Mouse (Mus musculus): ENCODE measurements around the gene Scn4a. TPM values are rescaled to one million over a fixed set of nuclear protein-coding genes. Genes with fewer than 3 reads are reported as not detected.
A peak's percentile ranks its signal among the peaks of the same experiment; 100 is the strongest.

Gene Scn4a
- total and polyA plus RNA-seq, 2 experiments from 2014 or later: under 0.01 to 0.04 TPM

DNA sequence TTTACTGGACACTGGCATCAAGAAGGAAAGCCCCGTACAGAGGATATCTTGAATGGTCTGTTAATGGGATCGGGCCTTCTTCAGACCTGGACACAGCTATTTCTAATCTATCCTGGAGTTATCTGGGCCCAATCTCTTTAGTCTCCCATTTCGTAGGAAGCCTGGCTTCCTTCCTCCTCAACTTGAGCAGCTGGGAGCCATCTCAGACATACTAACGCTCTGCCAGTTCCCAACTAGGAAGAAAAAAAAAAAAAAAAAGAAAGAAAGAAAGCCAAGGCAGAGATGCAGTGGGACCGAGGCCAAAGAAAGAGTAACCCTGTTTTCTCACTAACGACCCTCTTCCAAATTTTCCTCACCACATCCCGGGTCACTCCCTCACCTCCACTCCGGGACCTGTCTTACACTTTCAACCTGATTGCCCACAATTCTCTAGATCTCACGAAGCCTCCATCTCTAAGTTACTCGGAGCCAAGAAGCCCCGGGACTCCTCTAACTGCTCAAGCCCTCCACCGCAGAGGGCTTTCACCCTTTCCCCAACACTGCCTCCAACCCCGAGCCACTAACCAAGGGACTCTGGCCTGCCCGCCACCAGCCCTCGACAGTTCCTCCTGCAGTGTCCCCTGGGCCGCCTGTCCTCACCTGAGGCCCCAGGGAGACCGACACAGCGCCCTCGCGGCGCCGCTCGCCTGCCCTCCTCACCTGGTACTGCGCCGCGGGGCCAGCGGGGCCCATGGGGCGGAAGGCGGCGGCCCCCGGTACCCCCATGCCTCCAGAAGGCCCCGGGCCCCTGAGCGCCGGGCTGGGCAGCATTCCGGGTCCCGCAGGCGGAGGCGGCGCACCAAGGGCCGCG is 81.1 kb downstream of the Scn4a start:
- Histone ChIP-seq H3K4me3 (ENCODE audit: low read length) (peak overlapping the region; percentile 75), H3K27ac (peak overlapping the region; percentile 88), H3K9ac (replicated peaks; ENCODE audit: low read length) (peak overlapping the region; percentile 93), H3K36me3 (ENCODE audit: insufficient read depth, low read length) (no peaks in the 10 kb centered on the region), H3K4me1 (ENCODE audit: insufficient read depth, low read length) (peaks cover 30% of the 10 kb centered on the region), H3K27me3 (ENCODE audit: insufficient read depth, low read length) (no peaks in the 10 kb centered on the region), H3K4me2 (ENCODE audit: low read depth, low read length) (peak overlapping the region; percentile 84), H3K9me3 (ENCODE audit: low read length) (no peaks in the 10 kb centered on the region)
- ATAC-seq (peak; percentile 4; the same call in 1 of the 2 replicates), DNase-seq (ENCODE audit: low spot score) (peak; percentile 22)
- WGBS: 3% methylated on average over 41 of the region's 41 CpGs
- no peak for TF ChIP-seq CTCF (IDR thresholded peaks at IDR 0.05; ENCODE audit: low read depth)

DNA sequence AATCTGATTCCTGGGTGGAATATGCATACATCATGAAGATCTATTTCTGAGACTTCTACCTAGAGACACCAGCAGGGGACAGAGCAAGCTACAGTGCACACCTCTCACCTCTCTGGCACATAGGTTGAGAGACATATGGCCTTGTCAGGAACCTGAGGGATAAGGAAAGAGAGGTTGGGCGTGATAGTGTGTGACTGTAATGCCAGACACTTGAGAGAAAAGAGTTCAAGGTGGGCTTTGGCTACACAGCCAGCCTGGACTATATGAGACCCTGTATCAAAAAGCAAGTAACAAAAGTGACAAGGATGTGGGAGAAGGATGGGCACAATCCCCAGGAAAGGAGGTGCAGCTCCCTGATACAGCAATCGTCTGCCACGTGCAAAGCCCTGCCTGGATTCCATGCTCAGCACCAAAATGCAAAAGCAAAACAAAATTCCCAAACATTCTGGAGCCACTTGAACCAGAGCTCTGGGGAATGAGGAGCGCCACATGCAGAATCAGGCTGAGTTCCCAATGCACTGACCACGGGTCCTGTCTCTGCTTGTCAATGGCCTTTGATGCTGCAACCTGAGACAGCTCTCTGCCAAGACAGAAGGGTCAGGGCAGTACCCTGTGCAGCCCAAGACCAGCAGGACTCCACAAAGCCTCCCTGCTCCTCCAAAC is 81.8 kb downstream of the Scn4a start:
- WGBS: 29% methylated on average over 5 of the region's 5 CpGs
- no peaks in the 10 kb centered on the region for H3K9me3 ChIP-seq (ENCODE audit: low read length)
- peak overlapping the region; percentile 75 for H3K4me3 ChIP-seq (ENCODE audit: low read length)
- H3K4me2 ChIP-seq (ENCODE audit: low read depth, low read length): peak overlapping the region; percentile 84
- H3K9ac ChIP-seq (replicated peaks; ENCODE audit: low read length): peak overlapping the region; percentile 93
- H3K36me3 ChIP-seq (ENCODE audit: insufficient read depth, low read length): peaks cover 6% of the 10 kb centered on the region; the same call in 1 of the 2 replicates
- no peak for ATAC-seq
- peak overlapping the region; percentile 88 for H3K27ac ChIP-seq
- DNase-seq (ENCODE audit: low spot score): no peak
- H3K27me3 ChIP-seq (ENCODE audit: insufficient read depth, low read length): no peaks in the 10 kb centered on the region
- peaks cover 30% of the 10 kb centered on the region for H3K4me1 ChIP-seq (ENCODE audit: insufficient read depth, low read length)
- TF ChIP-seq CTCF (IDR thresholded peaks at IDR 0.05; ENCODE audit: low read depth): peak; percentile 23

DNA sequence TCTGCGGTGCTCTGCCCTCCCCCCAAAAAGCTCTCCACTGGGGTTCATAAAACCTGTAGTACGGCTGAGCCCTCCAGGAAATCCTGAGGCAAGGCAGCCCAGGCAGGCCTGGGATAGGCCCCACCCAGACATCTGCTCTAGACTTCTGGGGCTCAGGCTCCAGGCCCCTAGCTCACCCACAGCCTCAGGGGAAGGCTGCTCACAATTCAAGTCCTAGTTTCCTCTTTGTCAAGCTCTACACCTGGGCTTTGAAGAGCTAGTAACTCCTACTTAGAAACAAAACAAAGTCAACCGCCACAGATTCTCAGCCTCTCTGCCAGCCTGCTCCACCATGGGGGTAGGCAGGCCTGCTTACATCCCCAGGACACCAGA is 84.0 kb downstream of the Scn4a start:
- no peaks in the 10 kb centered on the region for H3K9me3 ChIP-seq (ENCODE audit: low read length)
- peaks cover 30% of the 10 kb centered on the region for H3K4me1 ChIP-seq (ENCODE audit: insufficient read depth, low read length)
- no peaks in the 10 kb centered on the region for H3K27me3 ChIP-seq (ENCODE audit: insufficient read depth, low read length)
- DNase-seq (ENCODE audit: low spot score) (peak; percentile 37), ATAC-seq (no peak)
- peaks cover 25% of the 10 kb centered on the region for H3K36me3 ChIP-seq (ENCODE audit: insufficient read depth, low read length)
- no peak for TF ChIP-seq CTCF (IDR thresholded peaks at IDR 0.05; ENCODE audit: low read depth)
- WGBS: 36% methylated on average over 3 of the region's 3 CpGs
- peak overlapping the region; percentile 76 for H3K27ac ChIP-seq
- peak overlapping the region; percentile 33; the same call in 1 of the 2 replicates for H3K4me2 ChIP-seq (ENCODE audit: low read depth, low read length)
- 0 out of 2 replicates have a peak overlapping the region, but pooled peaks have one; percentile 17 for H3K9ac ChIP-seq (replicated peaks; ENCODE audit: low read length)
- no peak overlapping the region for H3K4me3 ChIP-seq (ENCODE audit: low read length)

Other genes with a start within 250 kb of the Scn4a start
- gene Gm10840, start 192.4 kb downstream of the Scn4a start, total RNA-seq (2014; rRNA removed): not detected in 2 replicates
- gene Gm10840, start 192.4 kb downstream of the Scn4a start, polyA plus RNA-seq (2015; fragmentation: Nextera tagmentation; extraction: Ambion mirVana): not detected in 2 replicates
- 72.2 and 80.6 TPM in 2 replicates for gene Limd2, start 192.4 kb downstream of the Scn4a start, total RNA-seq (2014; rRNA removed)
- gene Limd2, start 192.4 kb downstream of the Scn4a start, polyA plus RNA-seq (2015; fragmentation: Nextera tagmentation; extraction: Ambion mirVana): 120 and 124 TPM in 2 replicates
- gene Strada, start 151.1 kb downstream of the Scn4a start, total RNA-seq (2014; rRNA removed): 34.1 and 39.2 TPM in 2 replicates
- gene Strada, start 151.1 kb downstream of the Scn4a start, polyA plus RNA-seq (2015; fragmentation: Nextera tagmentation; extraction: Ambion mirVana): 23.6 and 25.0 TPM in 2 replicates
- gene Ccdc47, start 136.9 kb downstream of the Scn4a start, total RNA-seq (2014; rRNA removed): 15.2 and 16.9 TPM in 2 replicates
- gene Ccdc47, start 136.9 kb downstream of the Scn4a start, polyA plus RNA-seq (2015; fragmentation: Nextera tagmentation; extraction: Ambion mirVana): 85.2 TPM in 2 replicates
- gene Ddx42, start 136.4 kb downstream of the Scn4a start, total RNA-seq (2014; rRNA removed): 34.1 and 38.1 TPM in 2 replicates
- gene Ddx42, start 136.4 kb downstream of the Scn4a start, polyA plus RNA-seq (2015; fragmentation: Nextera tagmentation; extraction: Ambion mirVana): 61.9 and 62.0 TPM in 2 replicates
- gene Ftsj3, start 97.2 kb downstream of the Scn4a start, total RNA-seq (2014; rRNA removed): 24.4 and 55.6 TPM in 2 replicates
- gene Ftsj3, start 97.2 kb downstream of the Scn4a start, polyA plus RNA-seq (2015; fragmentation: Nextera tagmentation; extraction: Ambion mirVana): 28.5 and 29.4 TPM in 2 replicates
- 55.4 and 58.9 TPM in 2 replicates for gene Psmc5, start 97.1 kb downstream of the Scn4a start, total RNA-seq (2014; rRNA removed)
- gene Psmc5, start 97.1 kb downstream of the Scn4a start, polyA plus RNA-seq (2015; fragmentation: Nextera tagmentation; extraction: Ambion mirVana): 305 and 308 TPM in 2 replicates
- 26.8 and 34.1 TPM in 2 replicates for gene Smarcd2, start 80.3 kb downstream of the Scn4a start, total RNA-seq (2014; rRNA removed)
- gene Smarcd2, start 80.3 kb downstream of the Scn4a start, polyA plus RNA-seq (2015; fragmentation: Nextera tagmentation; extraction: Ambion mirVana): 10.4 and 12.3 TPM in 2 replicates
- 0.05 and 1.3 TPM in 2 replicates for gene Tcam1, start 76.6 kb downstream of the Scn4a start, total RNA-seq (2014; rRNA removed)
- 0.19 and 0.23 TPM in 2 replicates for gene Tcam1, start 76.6 kb downstream of the Scn4a start, polyA plus RNA-seq (2015; fragmentation: Nextera tagmentation; extraction: Ambion mirVana)
- gene Gh, start 51.4 kb downstream of the Scn4a start, total RNA-seq (2014; rRNA removed): not detected in 2 replicates
- not detected in 2 replicates for gene Gh, start 51.4 kb downstream of the Scn4a start, polyA plus RNA-seq (2015; fragmentation: Nextera tagmentation; extraction: Ambion mirVana)
- 0.25 and 0.63 TPM in 2 replicates for gene Cd79b, start 38.5 kb downstream of the Scn4a start, total RNA-seq (2014; rRNA removed)
- 1.3 and 1.7 TPM in 2 replicates for gene Cd79b, start 38.5 kb downstream of the Scn4a start, polyA plus RNA-seq (2015; fragmentation: Nextera tagmentation; extraction: Ambion mirVana)
- gene Prr29, start 12.2 kb upstream of the Scn4a start, total RNA-seq (2014; rRNA removed): not detected in 2 replicates
- gene Prr29, start 12.2 kb upstream of the Scn4a start, polyA plus RNA-seq (2015; fragmentation: Nextera tagmentation; extraction: Ambion mirVana): not detected in 2 replicates
- gene Icam2, start 34.8 kb upstream of the Scn4a start, total RNA-seq (2014; rRNA removed): 3.8 and 11.4 TPM in 2 replicates
- 8.4 TPM in 2 replicates for gene Icam2, start 34.8 kb upstream of the Scn4a start, polyA plus RNA-seq (2015; fragmentation: Nextera tagmentation; extraction: Ambion mirVana)
- 8.0 and 11.6 TPM in 2 replicates for gene Ern1, start 134.6 kb upstream of the Scn4a start, total RNA-seq (2014; rRNA removed)
- gene Ern1, start 134.6 kb upstream of the Scn4a start, polyA plus RNA-seq (2015; fragmentation: Nextera tagmentation; extraction: Ambion mirVana): 3.0 and 3.4 TPM in 2 replicates

All from hindbrain, postnatal 0 days (tissue).